Mouse (Mus musculus) small intestine, adult 2 months (tissue): ENCODE results near the gene 2510009E07Rik.

Source experiments
- CTCF ChIP-seq: fragments of 200-500 bp; IDR thresholded peaks from 2 replicates; pipeline ENCODE4 v1.5.1; 2012; ENCODE audit warnings: low read depth, mild to moderate bottlenecking, control low read depth, inconsistent platforms, low read length, moderate library complexity, mixed read lengths; ENCODE audit not compliant: insufficient replicate concordance, insufficient read length; ENCODE audit errors: extremely low read depth
- POLR2A ChIP-seq: fragments of 200-500 bp; IDR thresholded peaks from 2 replicates; pipeline ENCODE4 v1.6.1; 2012; ENCODE audit warnings: low read depth, mild to moderate bottlenecking, control low read depth, inconsistent platforms, low read length, moderate library complexity

- no peak for TF ChIP-seq CTCF
- TF ChIP-seq POLR2A: no peak
Measured at GRCm38 (mm10) chr16:21631815-21632222, 62.6 kb downstream of the 2510009E07Rik start.
